Mouse (Mus musculus) lung, adult 18-20 months (tissue): ENCODE results near the gene Olfr859.
"Not testable (repeated sequence)": the region's sequence is repeated elsewhere in the genome, so short reads cannot be mapped to it uniquely, and the experiment has no call there.

Experiments used
- DNase-seq, 2 experiments: peaks; one replicate each; pipeline ENCODE4 v3.0.0; 2022; ENCODE audit warnings: mixed read lengths in 2 of 2

The Olfr859 gene

DNA sequence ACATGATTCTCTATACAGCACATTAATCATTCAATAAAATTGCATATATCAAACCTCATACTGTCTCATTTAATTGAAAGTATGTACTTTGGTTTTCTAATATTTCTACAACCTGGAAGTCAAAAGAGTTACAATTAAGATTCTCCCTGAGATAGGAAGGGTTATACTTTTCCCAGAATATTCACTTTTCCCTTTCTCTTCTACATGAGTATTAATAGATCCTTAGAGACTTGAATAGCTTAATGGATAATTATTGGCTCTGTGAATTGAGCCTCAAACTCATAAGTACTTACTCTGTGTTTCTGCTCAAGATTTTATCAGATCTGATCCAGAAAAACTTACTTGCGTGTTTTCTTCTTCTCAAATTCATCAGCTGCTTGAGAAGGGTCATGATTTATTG lies at the start of gene Olfr859:
TSS of gene Olfr859 (plus strand) at position 301 of the 400 bp plus-strand sequence.
- not testable (repeated sequence) for DNase-seq

DNA sequence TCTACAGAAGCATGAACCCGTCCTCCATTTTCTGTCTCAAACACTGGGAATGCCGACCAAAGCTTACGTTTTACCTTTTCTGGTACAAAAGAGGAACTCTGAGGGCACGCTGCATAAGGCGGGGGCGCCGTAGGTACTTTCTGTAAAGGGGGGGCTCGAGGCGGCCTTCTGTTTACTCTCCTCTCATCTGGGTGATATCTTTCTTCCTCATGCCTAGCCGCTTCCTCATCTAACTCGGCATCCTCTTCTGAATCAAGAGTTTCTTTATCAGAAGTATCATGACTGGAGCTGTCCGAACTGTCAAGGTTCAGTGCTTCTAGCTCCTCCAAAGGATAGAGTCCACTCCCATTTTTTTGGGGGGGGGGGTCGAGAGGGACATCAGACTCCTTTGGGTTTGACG lies 35.6 kb upstream of the Olfr859 start:
- no peak for DNase-seq

DNA sequence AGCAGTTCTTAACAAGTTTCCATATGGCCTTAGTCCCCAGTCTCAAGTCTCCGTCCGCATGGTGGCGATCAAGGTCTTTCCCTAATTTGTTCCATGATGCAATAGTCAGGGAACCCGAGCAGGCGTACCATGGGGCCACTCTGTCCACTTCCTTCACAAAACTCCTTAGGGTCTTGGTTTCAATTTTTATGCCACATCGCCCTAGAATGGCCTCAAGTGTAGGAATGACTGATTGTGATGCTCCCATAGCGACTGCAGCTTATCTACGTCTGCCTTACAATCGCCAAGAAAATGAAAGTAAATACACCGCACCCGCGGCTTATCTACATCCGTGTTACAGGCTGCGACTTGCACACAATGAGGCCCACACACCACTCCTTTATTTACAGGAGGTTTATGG lies 35.0 kb upstream of the Olfr859 start:
- DNase-seq = no peak

DNA sequence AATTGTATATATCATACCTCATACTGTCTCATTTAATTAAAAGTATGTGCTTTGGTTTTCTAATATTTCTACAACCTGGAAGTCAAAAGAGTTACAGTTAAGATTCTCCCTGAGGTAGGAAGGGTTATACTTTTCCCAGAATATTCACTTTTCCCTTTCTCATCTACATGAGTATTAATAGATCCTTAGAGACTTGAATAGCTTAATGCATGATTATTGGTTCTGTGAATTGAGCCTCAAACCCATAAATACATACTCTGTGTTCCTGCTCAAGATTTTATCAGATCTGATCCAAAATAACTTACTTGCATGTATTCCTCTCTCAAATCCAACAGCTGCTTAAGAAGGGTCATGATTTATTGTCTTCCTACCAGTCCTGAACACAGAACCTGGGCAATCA lies 24.7 kb upstream of the Olfr859 start, which contains the start of gene Olfr58:
TSS of gene Olfr58 (plus strand) at position 301 of the 400 bp plus-strand sequence.
- DNase-seq = no peak

DNA sequence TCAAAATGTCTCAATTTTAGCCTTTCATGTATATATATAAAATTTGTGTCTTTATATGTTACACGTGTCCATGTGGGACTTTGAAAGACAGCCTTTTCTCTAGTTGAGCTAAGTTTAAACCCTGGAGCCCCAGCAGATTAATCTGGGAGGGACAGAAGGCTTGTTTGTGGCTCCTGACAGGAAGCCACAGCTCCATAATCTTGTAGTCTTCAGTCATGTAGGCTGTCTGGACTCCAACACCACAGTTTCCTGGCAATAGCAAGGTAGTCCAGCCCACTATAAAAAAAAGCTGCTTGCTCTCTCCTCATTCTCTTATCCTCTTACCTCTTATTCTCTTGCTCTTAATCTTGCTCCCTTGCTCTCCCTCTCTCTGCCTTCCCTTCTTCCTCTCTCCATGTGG lies 1.7 kb upstream of the Olfr859 start:
- DNase-seq = no peak

DNA sequence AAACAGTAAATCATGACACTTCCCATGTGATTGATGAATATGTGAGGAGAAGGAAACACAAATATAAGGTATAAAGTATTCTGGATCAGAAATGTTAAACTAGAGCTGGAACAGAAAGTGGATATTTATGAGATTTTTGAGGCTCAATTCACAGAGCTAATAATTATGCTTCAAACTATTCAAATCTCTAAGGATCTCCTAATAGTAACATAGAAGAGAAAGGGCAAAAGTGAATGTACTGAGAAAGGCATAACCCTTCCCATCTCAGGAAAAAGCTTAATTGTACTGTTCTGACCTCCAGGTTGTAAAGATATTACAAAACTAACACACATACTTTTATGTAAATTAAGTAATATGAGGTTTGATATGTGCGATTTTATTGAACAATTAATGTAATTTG lies 44.9 kb downstream of the Olfr859 start, which contains the start of gene Olfr860:
TSS of gene Olfr860 (minus strand) at position 101 of the 400 bp plus-strand sequence.
- DNase-seq = no peak
